Mouse (Mus musculus) spleen, adult 2 months (tissue): ENCODE measurements around the gene Pnpla2. TPM values are rescaled to one million over a fixed set of nuclear protein-coding genes. Genes with fewer than 3 reads are reported as not detected.
A peak's percentile ranks its signal among the peaks of the same experiment; 100 is the strongest.

ENCODE experiments used
- DNase-seq, 2 experiments: peaks; one replicate each; pipeline versions ENCODE4 v3.0.0 to v3.0.0-alpha.2; 2012 to 2021; ENCODE audit warnings: low spot score in 2 of 2, low read depth in 1 of 2
- H3K27ac ChIP-seq: fragments of 200-500 bp; 2 replicates; pipeline ENCODE4 v1.5.1; 2012; ENCODE audit warnings: low read length, inconsistent platforms; ENCODE audit not compliant: insufficient read depth
- H3K27me3 ChIP-seq: fragments of 200-500 bp; 2 replicates; pipeline ENCODE4 v1.6.1; 2012; ENCODE audit warnings: mild to moderate bottlenecking, moderate library complexity, low read length, inconsistent platforms; ENCODE audit not compliant: control insufficient read depth, insufficient read depth
- H3K36me3 ChIP-seq: fragments of 200-500 bp; 2 replicates; pipeline ENCODE4 v1.6.1; 2012; ENCODE audit warnings: mild to moderate bottlenecking, low read length, inconsistent platforms; ENCODE audit not compliant: control insufficient read depth, insufficient read depth
- H3K4me1 ChIP-seq: fragments of 200-500 bp; 2 replicates; pipeline ENCODE4 v1.6.1; 2011; ENCODE audit warnings: inconsistent platforms; ENCODE audit not compliant: control insufficient read depth, insufficient read depth, insufficient read length
- H3K4me3 ChIP-seq: fragments of 200-500 bp; 2 replicates; pipeline ENCODE4 v1.5.1; 2011; ENCODE audit warnings: mild to moderate bottlenecking, inconsistent platforms; ENCODE audit not compliant: insufficient read depth, insufficient read length; ENCODE audit errors: extremely low read depth
- CTCF ChIP-seq: fragments of 200-500 bp; IDR thresholded peaks from 2 replicates; pipeline ENCODE4 v1.5.1; 2011; ENCODE audit warnings: mild to moderate bottlenecking, inconsistent platforms; ENCODE audit not compliant: insufficient read depth, insufficient read length, insufficient replicate concordance; ENCODE audit errors: extremely low read depth
- POLR2A ChIP-seq: fragments of 200-500 bp; IDR thresholded peaks from 2 replicates; pipeline ENCODE4 v1.6.1; 2011; ENCODE audit warnings: low read depth, low read length, inconsistent platforms
- whole genome bisulfite sequencing: fragments of 180-500 bp; shearing (Covaris S2); methylation state at CpG from one replicate; pipeline ENCODE4 v1.1.7; 2018; 5-methylcytosine and 5-hydroxymethylcytosine counted together
- polyA plus RNA-seq: library from polyadenylated mRNA; depleted of rRNA; stranded (reverse); fragments of >200 nt; gene quantifications from 2 replicates; pipeline ENCODE4 v1.2.3, GENCODE M21; 2012

Pnpla2 gene
- polyA plus RNA-seq, 1 experiment = 87.3 TPM

- H3K36me3 ChIP-seq = peaks cover 24% of the 10 kb centered on the region
- H3K4me3 ChIP-seq = no peak overlapping the region
- peaks cover 11% of the 10 kb centered on the region; the same call in 1 of the 2 replicates for H3K4me1 ChIP-seq
- H3K27ac ChIP-seq = no peak overlapping the region
- no peak for DNase-seq
- 76% methylated on average over 2 of the region's 2 CpGs for WGBS
- H3K27me3 ChIP-seq = no peaks in the 10 kb centered on the region
- no peak for TF ChIP-seq CTCF
- TF ChIP-seq POLR2A = no peak
These were observed 1.4 kb upstream of the Pnpla2 start for GRCm38 (mm10) chr7:141453636-141454035.

GRCm38 (mm10) chr7:141455610-141456314, 764 bp downstream of the Pnpla2 start:
- 2% methylated on average over 23 of the region's 23 CpGs for WGBS
- Histone ChIP-seq H3K4me3 (peak overlapping the region; percentile 72), H3K27ac (peak overlapping the region; percentile 88), H3K27me3 (no peaks in the 10 kb centered on the region), H3K36me3 (peaks cover 29% of the 10 kb centered on the region), H3K4me1 (peaks cover 11% of the 10 kb centered on the region; the same call in 1 of the 2 replicates)
- TF ChIP-seq CTCF (no peak), POLR2A (peak; percentile 17; the same call in 1 of the 2 replicates)
- peak in 1 of 2 experiments; percentile 50 for DNase-seq

GRCm38 (mm10) chr7:141456739-141457138, 1.7 kb downstream of the Pnpla2 start:
- H3K27me3 ChIP-seq = peaks cover 2% of the 10 kb centered on the region; the same call in 1 of the 2 replicates
- DNase-seq = peak in 1 of 2 experiments; percentile 2
- 86% methylated on average over 6 of the region's 6 CpGs for WGBS
- H3K4me1 ChIP-seq = peaks cover 11% of the 10 kb centered on the region; the same call in 1 of the 2 replicates
- H3K27ac ChIP-seq = no peak overlapping the region
- TF ChIP-seq POLR2A (no peak), CTCF (no peak)
- peaks cover 24% of the 10 kb centered on the region for H3K36me3 ChIP-seq
- H3K4me3 ChIP-seq = no peak overlapping the region

- TF ChIP-seq CTCF (no peak), POLR2A (no peak)
- peaks cover 5% of the 10 kb centered on the region; the same call in 1 of the 2 replicates for H3K27me3 ChIP-seq
- no peak overlapping the region for H3K4me3 ChIP-seq
- H3K36me3 ChIP-seq = peaks cover 22% of the 10 kb centered on the region
- 93% methylated on average over 14 of the region's 14 CpGs for WGBS
- DNase-seq = peak in 1 of 2 experiments; percentile 2
- H3K4me1 ChIP-seq = peaks cover 14% of the 10 kb centered on the region
- H3K27ac ChIP-seq = no peak overlapping the region
These were observed 2.2 kb downstream of the Pnpla2 start for GRCm38 (mm10) chr7:141457236-141457635.

GRCm38 (mm10) chr7:141457986-141458660, 3.1 kb downstream of the Pnpla2 start:
- peak in 1 of 2 experiments; percentile 48 for DNase-seq
- no peak overlapping the region for H3K27ac ChIP-seq
- peaks cover 22% of the 10 kb centered on the region for H3K36me3 ChIP-seq
- H3K4me3 ChIP-seq = no peak overlapping the region
- peaks cover 5% of the 10 kb centered on the region; the same call in 1 of the 2 replicates for H3K27me3 ChIP-seq
- WGBS = 84% methylated on average over 15 of the region's 15 CpGs
- H3K4me1 ChIP-seq = peaks cover 14% of the 10 kb centered on the region
- TF ChIP-seq POLR2A (no peak), CTCF (peak; percentile 69)

GRCm38 (mm10) chr7:141458661-141459060, 3.7 kb downstream of the Pnpla2 start:
- WGBS = 93% methylated on average over 11 of the region's 11 CpGs
- peak in 1 of 2 experiments; percentile 4 for DNase-seq
- Histone ChIP-seq H3K4me3 (no peak overlapping the region), H3K4me1 (peaks cover 14% of the 10 kb centered on the region), H3K27me3 (peaks cover 5% of the 10 kb centered on the region; the same call in 1 of the 2 replicates), H3K36me3 (peaks cover 22% of the 10 kb centered on the region), H3K27ac (no peak overlapping the region)
- no peak for TF ChIP-seq CTCF
- no peak for TF ChIP-seq POLR2A

GRCm38 (mm10) chr7:141459301-141459711, 4.3 kb downstream of the Pnpla2 start:
- TF ChIP-seq CTCF (no peak), POLR2A (no peak)
- 94% methylated on average over 17 of the region's 17 CpGs for WGBS
- H3K36me3 ChIP-seq = peaks cover 22% of the 10 kb centered on the region

More at GRCm38 (mm10) chr7:141459301-141459711, 4.3 kb downstream of the Pnpla2 start:
- Histone ChIP-seq H3K27me3 (peaks cover 5% of the 10 kb centered on the region; the same call in 1 of the 2 replicates), H3K27ac (no peak overlapping the region), H3K4me1 (peaks cover 13% of the 10 kb centered on the region), H3K4me3 (no peak overlapping the region)
- peak in 1 of 2 experiments; percentile 4 for DNase-seq
